Mouse (Mus musculus) macrophage (primary cell): Measurements from ENCODE around the gene Ankrd61. TPM values are rescaled to one million over a fixed set of nuclear protein-coding genes. Genes with fewer than 3 reads are reported as not detected.

ENCODE experiments used
- H3K27ac ChIP-seq: fragments of 350-480 bp; formaldehyde crosslinking; 2 replicates; pipeline ENCODE4 v1.9.0; 2021
- H3K36me3 ChIP-seq: fragments of 350-480 bp; formaldehyde crosslinking; 2 replicates; pipeline ENCODE4 v1.9.0; 2021; ENCODE audit errors: inconsistent target
- H3K4me3 ChIP-seq: fragments of 350-480 bp; formaldehyde crosslinking; 2 replicates; pipeline ENCODE4 v1.9.0; 2021; ENCODE audit errors: inconsistent target
- H3K79me2 ChIP-seq: fragments of 350-480 bp; formaldehyde crosslinking; 2 replicates; pipeline ENCODE4 v1.9.0; 2021; ENCODE audit errors: inconsistent target
- WGBS: methylation state at CpG from one replicate; pipeline ENCODE4 v1.1.7; 2026; ENCODE audit warnings: inconsistent platforms; ENCODE audit not compliant: missing documents; 5-methylcytosine and 5-hydroxymethylcytosine counted together
- polyA plus RNA-seq: library from polyadenylated mRNA; stranded (reverse); fragments of 250-400 nt; gene quantifications from 3 replicates; pipeline ENCODE4 v1.2.4, GENCODE M21; 2018; ENCODE audit warnings: inconsistent platforms
- total RNA-seq, 78 experiments: library from RNA; depleted of rRNA; stranded (reverse); fragments of 250-400 nt; gene quantifications; 1 replicate in 9 of 78; 2 replicates in 24 of 78; 3 replicates in 43 of 78; 4 replicates in 2 of 78; pipeline ENCODE4 v1.2.4; 2018; ENCODE audit warnings: inconsistent platforms in 56 of 78

Gene Ankrd61
- total RNA-seq (2018; cell fraction: chromatin; rRNA removed), result under 1 TPM in 2 of 26 experiments, not detected in 24; 0.33 to 0.57 TPM
- total RNA-seq (2018; cell fraction: cytosol; rRNA removed), result not detected
- under 1 TPM in 2 of 26 experiments, not detected in 24; 0.49 to 0.54 TPM for total RNA-seq (2018; cell fraction: nucleus; rRNA removed)
- not detected in 3 replicates for polyA plus RNA-seq

- WGBS, result 94% methylated on average over 14 of the region's 14 CpGs
- peaks cover 59% of the 10 kb centered on the region for H3K36me3 ChIP-seq
- no peak within 1 kb of the TSS for H3K4me3 ChIP-seq
- H3K79me2 ChIP-seq, result no peaks in the 10 kb centered on the region
- H3K27ac ChIP-seq, result no peak within 1 kb of the TSS
These were observed at the start of gene Ankrd61 for GRCm38 (mm10) chr5:143897635-143898330. TSS of gene Ankrd61 (minus strand) at chr5:143897685.

GRCm38 (mm10) chr5:143943231-143944125, 46.0 kb upstream of the Ankrd61 start:
- no peak overlapping the region for H3K4me3 ChIP-seq
- H3K27ac ChIP-seq, result no peak overlapping the region
- H3K36me3 ChIP-seq, result no peaks in the 10 kb centered on the region
- 91% methylated on average over 14 of the region's 14 CpGs for WGBS
- no peaks in the 10 kb centered on the region for H3K79me2 ChIP-seq

- Histone ChIP-seq H3K79me2 (no peaks in the 10 kb centered on the region), H3K27ac (no peak overlapping the region), H3K4me3 (no peak overlapping the region), H3K36me3 (no peaks in the 10 kb centered on the region)
- WGBS, result 29% methylated on average over 10 of the region's 10 CpGs
These were observed 44.1 kb upstream of the Ankrd61 start for GRCm38 (mm10) chr5:143941588-143941987.

- no peak overlapping the region for H3K27ac ChIP-seq
- H3K4me3 ChIP-seq, result no peak overlapping the region
- H3K36me3 ChIP-seq, result no peaks in the 10 kb centered on the region
- WGBS, result 86% methylated on average over 9 of the region's 9 CpGs
- H3K79me2 ChIP-seq, result no peaks in the 10 kb centered on the region
These were observed 38.7 kb upstream of the Ankrd61 start for GRCm38 (mm10) chr5:143936156-143936555.

GRCm38 (mm10) chr5:143933875-143934274, 36.4 kb upstream of the Ankrd61 start:
- Histone ChIP-seq H3K36me3 (peaks cover 16% of the 10 kb centered on the region; the same call in 1 of the 2 replicates), H3K4me3 (no peak overlapping the region), H3K27ac (no peak overlapping the region), H3K79me2 (no peaks in the 10 kb centered on the region)
- 80% methylated on average over 1 of the region's 1 CpGs for WGBS

GRCm38 (mm10) chr5:143933414-143933813, 35.9 kb upstream of the Ankrd61 start:
- H3K27ac ChIP-seq, result no peak overlapping the region
- H3K36me3 ChIP-seq, result peaks cover 21% of the 10 kb centered on the region; the same call in 1 of the 2 replicates
- 94% methylated on average over 10 of the region's 11 CpGs for WGBS
- no peak overlapping the region for H3K4me3 ChIP-seq
- H3K79me2 ChIP-seq, result no peaks in the 10 kb centered on the region

- H3K27ac ChIP-seq, result no peak within 1 kb of the TSS
- no peaks in the 10 kb centered on the region for H3K79me2 ChIP-seq
- H3K36me3 ChIP-seq, result peaks cover 25% of the 10 kb centered on the region; the same call in 1 of the 2 replicates
- WGBS, result 66% methylated on average over 8 of the region's 8 CpGs
- no peak within 1 kb of the TSS for H3K4me3 ChIP-seq
These were observed 35.3 kb upstream of the Ankrd61 start, which contains the start of gene Rsph10b for GRCm38 (mm10) chr5:143932831-143933230. TSS of gene Rsph10b (plus strand) at chr5:143933035.

GRCm38 (mm10) chr5:143931863-143932580, 34.5 kb upstream of the Ankrd61 start:
- H3K36me3 ChIP-seq, result peaks cover 25% of the 10 kb centered on the region; the same call in 1 of the 2 replicates
- 89% methylated on average over 6 of the region's 6 CpGs for whole genome bisulfite sequencing

GRCm38 (mm10) chr5:143930656-143931055, 33.2 kb upstream of the Ankrd61 start:
- Histone ChIP-seq H3K36me3 (peaks cover 31% of the 10 kb centered on the region; the same call in 1 of the 2 replicates), H3K79me2 (no peaks in the 10 kb centered on the region), H3K27ac (no peak overlapping the region), H3K4me3 (no peak overlapping the region)
- WGBS, result 94% methylated on average over 12 of the region's 12 CpGs

More at GRCm38 (mm10) chr5:143931863-143932580, 34.5 kb upstream of the Ankrd61 start:
- no peak overlapping the region for H3K27ac ChIP-seq
- no peak overlapping the region for H3K4me3 ChIP-seq
- no peaks in the 10 kb centered on the region for H3K79me2 ChIP-seq

GRCm38 (mm10) chr5:143929291-143929690, 31.8 kb upstream of the Ankrd61 start:
- WGBS, result 99% methylated on average over 4 of the region's 4 CpGs
- H3K36me3 ChIP-seq, result peaks cover 45% of the 10 kb centered on the region; the same call in 1 of the 2 replicates

GRCm38 (mm10) chr5:143927875-143928274, 30.4 kb upstream of the Ankrd61 start, which contains the start of gene Gm42421:
TSS of gene Gm42421 (plus strand) at chr5:143928175.
- Histone ChIP-seq H3K79me2 (no peaks in the 10 kb centered on the region), H3K36me3 (peaks cover 48% of the 10 kb centered on the region; the same call in 1 of the 2 replicates), H3K4me3 (no peak within 1 kb of the TSS), H3K27ac (no peak within 1 kb of the TSS)
- WGBS, result 97% methylated on average over 8 of the region's 8 CpGs

More at GRCm38 (mm10) chr5:143929291-143929690, 31.8 kb upstream of the Ankrd61 start:
- Histone ChIP-seq H3K79me2 (no peaks in the 10 kb centered on the region), H3K27ac (no peak overlapping the region), H3K4me3 (no peak overlapping the region)

- Histone ChIP-seq H3K4me3 (no peak overlapping the region), H3K79me2 (no peaks in the 10 kb centered on the region), H3K36me3 (peaks cover 41% of the 10 kb centered on the region; the same call in 1 of the 2 replicates), H3K27ac (no peak overlapping the region)
- WGBS, result 94% methylated on average over 6 of the region's 6 CpGs
These were observed 27.4 kb upstream of the Ankrd61 start for GRCm38 (mm10) chr5:143924781-143925452.

- Histone ChIP-seq H3K4me3 (no peak overlapping the region), H3K36me3 (peaks cover 13% of the 10 kb centered on the region; the same call in 1 of the 2 replicates), H3K27ac (no peak overlapping the region), H3K79me2 (peaks cover under 1% of the 10 kb centered on the region; the same call in 1 of the 2 replicates)
- WGBS, result 96% methylated on average over 3 of the region's 3 CpGs
These were observed 20.6 kb upstream of the Ankrd61 start for GRCm38 (mm10) chr5:143918120-143918519.
